Mouse (Mus musculus) embryonic fibroblast, embryonic 13.5 days (primary cell): ENCODE results near the gene Adgre5.

ENCODE experiments used
- CTCF ChIP-seq: IDR thresholded peaks from 2 replicates; pipeline ENCODE4 v1.5.1; 2011; ENCODE audit warnings: mild to moderate bottlenecking, control low read depth, low read length, moderate library complexity, borderline replicate concordance; ENCODE audit not compliant: insufficient read depth
- POLR2A ChIP-seq: IDR thresholded peaks from 2 replicates; pipeline ENCODE4 v1.6.1; 2011; ENCODE audit warnings: low read depth, mild to moderate bottlenecking, control low read depth, low read length, moderate library complexity

- no peak for TF ChIP-seq POLR2A
- no peak for TF ChIP-seq CTCF
Observed at GRCm38 (mm10) chr8:83769720-83770119, 28.6 kb upstream of the Adgre5 start.
